11 mouse cellular contexts compared by ENCODE assay signal in the genomic region with DNA sequence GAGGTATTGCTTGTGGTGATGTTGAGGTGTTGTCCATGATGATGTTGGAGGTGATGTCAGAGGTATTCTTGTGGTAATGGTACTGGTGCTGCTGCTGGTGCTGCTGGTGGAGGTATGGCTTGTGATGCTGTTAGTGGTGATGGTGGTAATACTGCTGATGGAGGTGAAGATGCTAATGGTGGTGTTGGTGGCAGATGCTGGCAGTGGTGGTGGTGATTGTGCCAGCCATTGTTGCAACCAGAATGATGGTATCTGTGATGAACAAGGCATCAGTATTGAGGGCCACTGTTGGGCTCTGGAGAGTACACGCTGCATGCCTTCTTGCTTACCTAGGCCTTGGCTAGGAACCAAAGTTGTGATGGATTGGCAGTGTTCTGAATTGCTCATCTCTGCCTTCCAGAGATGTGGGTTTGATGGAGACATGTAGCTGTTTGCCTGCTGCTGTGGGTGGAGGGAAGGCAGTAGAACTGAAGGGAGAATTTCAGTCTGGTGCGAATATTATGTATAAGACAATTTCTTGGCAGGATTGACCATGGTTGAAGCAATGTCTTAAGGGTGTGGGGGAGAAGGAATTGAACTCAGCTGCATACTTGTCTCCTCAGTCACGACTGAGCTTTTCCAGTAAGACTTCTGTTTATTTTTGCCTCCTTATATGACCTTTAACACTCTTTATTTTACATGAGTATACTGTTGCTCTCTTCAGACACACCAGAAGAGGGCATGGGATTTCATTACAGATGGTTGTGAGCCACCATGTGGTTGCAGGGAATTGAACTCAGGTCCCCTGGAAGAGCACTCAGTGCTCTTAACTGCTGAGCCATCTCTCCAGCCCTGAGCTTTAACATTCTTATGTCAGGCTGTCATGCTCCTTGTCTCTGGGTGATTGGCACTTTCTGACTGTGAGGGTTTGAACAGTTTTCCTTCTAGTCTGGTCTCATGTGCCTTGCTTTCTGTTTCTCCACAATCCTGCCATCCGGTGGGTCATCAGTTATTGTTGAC. TPM values are rescaled to one million over a fixed set of nuclear protein-coding genes. Genes with fewer than 3 reads are reported as not detected.
DNase-seq lines count a peak whose midpoint lies in the region; ATAC-seq and TF ChIP-seq lines count a peak whose summit lies in the region.
"Had no signal": no experiment of that assay in that cellular context is flagged by ENCODE, and none has a peak within 500 bp of the region (broad histone marks: within the 10 kb centered on the region; RNA-seq: fewer than 3 reads in every experiment).

No protein-coding gene starts in this region.

- H3K9me3 ChIP-seq in heart, embryonic 13.5 days, result no peaks in the 10 kb centered on the region
- H3K9me3 ChIP-seq in heart, embryonic 11.5 days (replicated peaks; ENCODE audit: control insufficient read depth, low read length), result no peaks in the 10 kb centered on the region
- H3K9me3 ChIP-seq in lung, embryonic 14.5 days (ENCODE audit: low read depth, low read length), result no peaks in the 10 kb centered on the region
- H3K9me3 ChIP-seq: limb, embryonic 12.5 days; neural tube, embryonic 13.5 days had no signal

- DNase-seq in lung, embryonic 14.5 days, result peak; percentile 78
- no peak for DNase-seq in lung, postnatal 4 days
- DNase-seq in lung, postnatal 36 days, result peak; percentile 22
- DNase-seq in yolk sac, embryonic 10.5 days (ENCODE audit: low spot score), result no peak
- DNase-seq: cerebellum, adult 9-11 months; right cerebral cortex, postnatal 25 days had no signal

- H3K4me3 ChIP-seq in heart, embryonic 13.5 days, result no peak overlapping the region
- no peak overlapping the region for H3K4me3 ChIP-seq in heart, embryonic 11.5 days (ENCODE audit: low read depth, low read length)
- H3K4me3 ChIP-seq in lung, embryonic 14.5 days (ENCODE audit: low read depth, low read length), result no peak overlapping the region
- H3K4me3 ChIP-seq in brown adipose tissue, adult 24 weeks (ENCODE audit: insufficient read depth, low read depth, low read length), result no peak overlapping the region
- H3K4me3 ChIP-seq: limb, embryonic 12.5 days; neural tube, embryonic 13.5 days had no signal

- WGBS in heart, embryonic 13.5 days, result 62% methylated on average over 4 of the region's 4 CpGs
- WGBS in heart, embryonic 11.5 days (ENCODE audit: insufficient replicate concordance), result 69% methylated on average over 4 of the region's 4 CpGs
- 47% methylated on average over 4 of the region's 4 CpGs for WGBS in lung, embryonic 14.5 days

- no peaks in the 10 kb centered on the region for H3K27me3 ChIP-seq in heart, embryonic 13.5 days (replicated peaks)
- H3K27me3 ChIP-seq in heart, embryonic 11.5 days (ENCODE audit: control insufficient read depth, insufficient read depth, low read length), result no peaks in the 10 kb centered on the region
- H3K27me3 ChIP-seq in lung, embryonic 14.5 days (ENCODE audit: insufficient read depth, low read length), result no peaks in the 10 kb centered on the region
- H3K27me3 ChIP-seq: limb, embryonic 12.5 days; neural tube, embryonic 13.5 days had no signal

- no peak overlapping the region for H3K4me2 ChIP-seq in heart, embryonic 13.5 days
- no peak overlapping the region for H3K4me2 ChIP-seq in heart, embryonic 11.5 days
- H3K4me2 ChIP-seq in lung, embryonic 14.5 days, result no peak overlapping the region
- H3K4me2 ChIP-seq: limb, embryonic 12.5 days; neural tube, embryonic 13.5 days had no signal

- H3K27ac ChIP-seq in heart, embryonic 13.5 days (replicated peaks), result peak overlapping the region; percentile 71
- H3K27ac ChIP-seq in heart, embryonic 11.5 days (ENCODE audit: low read depth, low read length), result no peak overlapping the region
- no peak overlapping the region for H3K27ac ChIP-seq in lung, embryonic 14.5 days (ENCODE audit: low read depth)
- peak overlapping the region; percentile 26 for H3K27ac ChIP-seq in brown adipose tissue, adult 24 weeks (replicated peaks; ENCODE audit: low read depth, low read length)
- H3K27ac ChIP-seq: limb, embryonic 12.5 days had no signal

- no peaks in the 10 kb centered on the region for H3K36me3 ChIP-seq in heart, embryonic 13.5 days
- H3K36me3 ChIP-seq in heart, embryonic 11.5 days (ENCODE audit: control insufficient read depth, insufficient read depth, low read length), result no peaks in the 10 kb centered on the region
- H3K36me3 ChIP-seq in lung, embryonic 14.5 days (ENCODE audit: insufficient read depth), result no peaks in the 10 kb centered on the region
- H3K36me3 ChIP-seq: limb, embryonic 12.5 days had no signal

- no peak overlapping the region for H3K9ac ChIP-seq in heart, embryonic 13.5 days
- H3K9ac ChIP-seq in heart, embryonic 11.5 days (ENCODE audit: low read depth, low read length), result no peak overlapping the region
- no peak overlapping the region for H3K9ac ChIP-seq in lung, embryonic 14.5 days
- H3K9ac ChIP-seq: limb, embryonic 12.5 days; neural tube, embryonic 13.5 days had no signal

- peaks cover 19% of the 10 kb centered on the region for H3K4me1 ChIP-seq in heart, embryonic 13.5 days
- H3K4me1 ChIP-seq in heart, embryonic 11.5 days (ENCODE audit: control insufficient read depth, insufficient read depth, low read length), result peaks cover 2% of the 10 kb centered on the region; the same call in 1 of the 2 replicates
- peaks cover 6% of the 10 kb centered on the region; the same call in 1 of the 2 replicates for H3K4me1 ChIP-seq in lung, embryonic 14.5 days (ENCODE audit: insufficient read depth)
- peaks cover 17% of the 10 kb centered on the region for H3K4me1 ChIP-seq in brown adipose tissue, adult 24 weeks (ENCODE audit: control insufficient read depth, insufficient read depth, insufficient read length, low read length)

- 0 out of 2 replicates have a peak, but pooled peaks have one; percentile 24 for TF ChIP-seq CTCF in lung, embryonic 14.5 days (IDR thresholded peaks at IDR 0.05; ENCODE audit: low read depth)

- ATAC-seq in heart, embryonic 13.5 days (ENCODE audit: extremely low read depth, insufficient number of reproducible peaks, low FRiP score, low TSS enrichment), result no peak
- ATAC-seq in heart, embryonic 11.5 days (replicated peaks; ENCODE audit: insufficient number of reproducible peaks, low FRiP score, low TSS enrichment), result no peak
- ATAC-seq in lung, embryonic 14.5 days (ENCODE audit: insufficient read depth), result peak; percentile 36; the same call in 1 of the 2 replicates

RNA-seq across cellular contexts. Expression of gene Fam13c, which starts 55.1 kb away (rescaled TPM):
- 9.5 and 10.0 TPM in 2 replicates for polyA plus RNA-seq in heart, embryonic 13.5 days (2015; fragmentation: Nextera tagmentation; extraction: Ambion mirVana)
- 8.2 TPM in 2 replicates for polyA plus RNA-seq in heart, embryonic 11.5 days (2014; fragmentation: Nextera tagmentation; extraction: Ambion mirVana)
- polyA plus RNA-seq in lung, embryonic 14.5 days (2014; fragmentation: Nextera tagmentation; extraction: Ambion mirVana), result 9.1 and 9.7 TPM in 2 replicates
- 5.0 and 5.9 TPM in 2 replicates for polyA plus RNA-seq in brown adipose tissue, adult 24 weeks (2012; ENCODE audit: insufficient read depth, insufficient read length, missing spikeins)

Comparison
In these comparisons a context has a peak if more than half of its experiments do, and no peak if none do; other contexts are left out.
1. H3K27ac ChIP-seq: peak in heart, embryonic 13.5 days (single experiment) and brown adipose tissue, adult 24 weeks (single experiment); none in heart, embryonic 11.5 days (single experiment) and lung, embryonic 14.5 days (single experiment).
2. DNase-seq: peak in lung, embryonic 14.5 days (single experiment) and lung, postnatal 36 days (single experiment); none in lung, postnatal 4 days (0 of 2) and yolk sac, embryonic 10.5 days (single experiment).